Mouse (Mus musculus): ENCODE measurements around the gene Kdelr2.
"Not testable (repeated sequence)": the region's sequence is repeated elsewhere in the genome, so short reads cannot be mapped to it uniquely, and the experiment has no call there.

Kdelr2 gene

GRCm38 (mm10) chr5:143403221-143404147, at the start of gene Kdelr2:
Kdelr2 (plus strand) TSS chr5:143403838.
- peak; percentile 95 for DNase-seq (ENCODE audit: low spot score)

DNA sequence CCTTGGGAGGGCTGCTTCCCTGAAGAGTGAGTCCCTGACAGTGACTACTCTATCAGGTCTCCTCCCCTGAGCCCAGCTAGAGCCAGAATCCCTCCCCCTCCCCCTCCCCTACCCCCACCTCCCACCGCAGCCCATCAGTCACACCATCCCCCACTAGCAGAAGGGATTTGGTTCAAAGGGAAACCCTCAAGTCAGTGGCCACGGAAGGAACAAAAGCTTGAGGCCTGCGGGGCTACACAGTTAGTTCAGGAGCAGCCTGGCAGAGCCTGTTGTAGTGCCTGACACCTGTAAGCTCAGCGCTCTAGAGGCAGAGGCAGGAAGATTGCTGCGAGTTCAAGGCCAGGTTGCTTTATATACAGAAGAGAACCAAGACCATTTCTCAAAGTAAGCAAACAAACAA, 47.6 kb upstream of the Kdelr2 start:
- no peak for DNase-seq (ENCODE audit: low spot score)

- DNase-seq (ENCODE audit: low spot score) = peak; percentile 63
These were observed 46.8 kb upstream of the Kdelr2 start, which contains the start of gene Grid2ip for GRCm38 (mm10) chr5:143356686-143357388. Grid2ip (plus strand) TSS chr5:143357338.

DNA sequence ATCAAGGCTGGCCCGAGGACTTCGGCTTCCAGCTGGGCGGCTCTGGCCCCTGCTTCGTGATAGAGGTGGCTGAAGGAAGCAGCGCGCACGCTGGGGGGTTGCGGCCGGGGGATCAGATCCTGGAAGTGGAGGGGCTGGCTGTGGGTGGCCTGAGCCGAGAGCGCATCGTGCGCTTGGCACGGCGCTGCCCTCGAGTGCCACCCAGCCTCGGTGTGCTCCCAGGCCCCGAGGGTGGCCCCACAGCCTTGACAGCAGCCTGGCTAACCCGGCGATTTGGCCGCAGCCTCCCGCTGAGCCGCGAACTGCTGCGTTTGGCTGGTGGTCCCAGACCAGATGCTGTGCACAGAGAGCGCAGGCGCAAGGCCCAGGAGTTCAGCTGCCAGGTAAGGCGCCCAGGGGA, 46.1 kb upstream of the Kdelr2 start:
- DNase-seq (ENCODE audit: low spot score) = peak; percentile 31

GRCm38 (mm10) chr5:143359263-143359662, 44.4 kb upstream of the Kdelr2 start:
- no peak for DNase-seq (ENCODE audit: low spot score)

GRCm38 (mm10) chr5:143360000-143360399, 43.6 kb upstream of the Kdelr2 start:
- peak; percentile 61 for DNase-seq (ENCODE audit: low spot score)

GRCm38 (mm10) chr5:143361428-143361827, 42.2 kb upstream of the Kdelr2 start:
- DNase-seq (ENCODE audit: low spot score) = no peak

DNA sequence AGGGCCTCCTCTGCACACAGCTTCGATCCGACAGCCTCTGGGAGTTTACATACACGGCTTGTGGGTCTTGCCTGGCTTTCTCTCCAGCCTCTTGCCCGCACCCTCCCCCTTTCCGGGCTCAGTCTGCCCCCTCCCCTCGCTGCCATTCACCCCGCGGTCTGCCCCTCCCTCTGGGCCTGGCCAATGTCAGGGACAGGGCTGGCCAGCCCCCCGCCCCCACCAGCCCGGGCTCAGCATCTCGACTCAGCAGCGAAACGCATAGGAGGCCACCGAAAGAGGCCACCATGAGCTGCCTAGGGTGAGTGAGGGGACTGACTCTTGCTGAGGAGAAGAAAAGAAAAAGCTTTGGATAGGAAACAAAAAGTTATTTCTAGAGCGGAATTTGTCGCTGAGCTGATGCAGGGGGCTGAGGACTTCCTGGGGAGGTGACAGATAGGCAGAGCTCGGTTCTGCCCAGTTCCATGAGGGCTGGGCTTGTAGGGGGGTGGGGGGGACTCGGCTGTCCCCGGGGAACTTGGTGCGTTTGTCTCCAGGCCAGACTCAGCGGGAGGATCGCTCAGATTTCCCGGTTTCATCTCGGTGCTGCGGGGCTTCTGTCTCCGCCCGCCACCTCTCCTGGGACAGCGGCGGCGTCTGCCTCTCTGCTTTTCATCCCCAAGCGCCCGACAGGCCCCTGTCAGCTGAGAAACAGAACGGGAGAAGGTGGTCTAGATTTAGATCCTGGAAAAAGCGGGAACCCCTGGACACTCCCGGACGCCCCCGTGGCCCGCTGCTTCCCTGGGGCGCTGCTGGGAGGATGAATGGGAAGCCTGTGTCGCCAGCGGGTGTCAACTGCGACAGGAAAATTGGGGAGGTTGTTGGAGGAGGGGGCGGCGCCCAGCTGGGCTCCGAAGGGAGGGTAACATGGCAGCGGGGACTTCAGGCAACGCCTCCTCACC, 39.7 kb upstream of the Kdelr2 start:
- DNase-seq (ENCODE audit: low spot score) = peak; percentile 79

GRCm38 (mm10) chr5:143367931-143368330, 35.7 kb upstream of the Kdelr2 start:
- DNase-seq (ENCODE audit: low spot score) = no peak

DNA sequence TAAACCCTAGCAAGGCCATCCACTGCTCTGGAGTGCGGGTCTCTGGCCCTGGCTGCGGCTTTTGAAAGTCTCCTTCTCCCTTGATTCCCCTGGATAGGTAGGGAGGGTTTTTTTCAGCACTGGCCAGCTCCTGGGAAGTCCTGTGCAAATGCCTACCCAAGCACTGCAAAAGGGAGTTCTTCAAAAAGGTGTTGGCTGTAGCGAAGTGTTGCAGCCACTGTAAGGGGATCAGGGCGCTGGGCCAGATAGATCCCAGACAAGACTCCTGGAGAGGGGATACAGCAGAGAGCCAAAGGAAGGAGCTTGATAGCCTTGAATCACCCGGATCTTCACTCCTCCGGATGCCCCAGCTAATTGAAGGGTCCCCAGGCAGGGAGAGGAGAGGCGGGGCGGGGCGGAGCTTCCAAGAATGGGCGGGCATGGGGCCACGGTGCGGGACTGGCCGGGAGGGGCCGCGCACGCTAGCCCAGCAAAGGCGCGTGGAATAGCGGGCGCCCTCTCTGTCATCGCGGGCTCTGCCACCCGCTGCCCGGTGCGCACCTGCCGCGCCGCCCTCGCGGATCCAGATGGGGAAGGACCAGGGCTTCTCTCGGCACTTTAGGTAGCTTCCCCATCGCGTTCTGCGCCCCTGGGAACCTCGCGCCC, 33.9 kb upstream of the Kdelr2 start:
- no peak for DNase-seq (ENCODE audit: low spot score)

DNA sequence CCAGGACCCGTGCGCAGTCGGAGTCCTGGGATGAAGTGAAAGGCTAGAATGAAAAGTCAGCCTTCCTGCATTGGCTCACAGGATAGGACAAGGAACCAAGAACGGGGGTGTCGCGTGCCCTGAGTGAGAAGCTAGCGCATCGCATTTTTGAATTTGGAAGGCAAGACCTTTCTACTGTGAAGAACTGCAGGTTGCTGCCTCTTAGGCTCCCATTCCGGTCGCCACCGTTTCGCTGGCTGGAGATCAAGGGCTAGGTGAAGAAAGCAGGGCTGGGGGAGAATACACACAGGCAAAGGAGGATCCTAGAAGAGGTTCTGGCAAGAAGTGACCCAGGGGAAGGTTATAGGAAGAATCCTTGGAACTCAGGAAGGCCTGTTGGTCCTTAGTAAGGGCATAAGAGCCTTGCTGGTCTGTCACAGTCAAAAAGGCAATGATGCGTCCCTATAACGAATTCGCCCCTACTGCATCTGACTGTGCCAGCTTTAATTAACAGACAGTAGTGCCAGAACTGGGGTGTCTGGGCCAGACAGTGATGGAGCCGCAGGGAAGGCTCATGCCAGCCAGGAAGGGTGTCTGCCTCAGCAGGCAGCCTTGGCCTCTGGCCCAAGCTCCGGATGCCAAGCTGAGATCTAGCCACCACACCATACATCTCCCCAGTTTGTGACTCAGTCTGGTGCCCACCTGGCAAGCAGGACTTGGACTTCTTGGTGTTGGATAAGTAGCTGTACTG, 33.1 kb upstream of the Kdelr2 start:
- DNase-seq (ENCODE audit: low spot score) = no peak

- no peak for DNase-seq (ENCODE audit: low spot score)
These were observed 32.5 kb upstream of the Kdelr2 start for GRCm38 (mm10) chr5:143371146-143371510.

DNA sequence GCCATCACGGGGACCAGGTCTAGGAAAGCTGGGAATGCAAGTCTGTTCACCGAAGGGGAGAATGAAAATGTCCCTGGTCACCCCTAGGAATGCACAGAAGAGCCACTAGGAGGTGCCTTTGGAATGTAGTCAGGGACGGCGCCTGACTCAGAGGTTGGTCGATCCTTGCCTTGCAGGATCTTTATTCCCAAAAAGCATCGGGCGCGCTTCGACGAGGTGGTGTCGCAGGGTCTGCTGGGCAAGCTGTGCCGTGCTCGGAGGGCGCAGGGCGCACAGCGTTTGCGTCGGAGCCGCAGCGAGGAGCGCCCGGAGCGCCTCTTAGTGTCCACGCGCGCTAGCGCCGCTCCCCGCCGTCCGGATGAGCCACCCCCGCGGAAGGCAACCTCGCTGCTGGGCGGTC, 30.8 kb upstream of the Kdelr2 start:
- peak; percentile 66 for DNase-seq (ENCODE audit: low spot score)

GRCm38 (mm10) chr5:143375242-143375641, 28.4 kb upstream of the Kdelr2 start:
- peak; percentile 85 for DNase-seq (ENCODE audit: low spot score)

- DNase-seq (ENCODE audit: low spot score) = no peak
These were observed 27.5 kb upstream of the Kdelr2 start for GRCm38 (mm10) chr5:143376156-143376555.

- DNase-seq (ENCODE audit: low spot score) = peak; percentile 40
These were observed 16.6 kb upstream of the Kdelr2 start for GRCm38 (mm10) chr5:143386797-143387621.

GRCm38 (mm10) chr5:143394184-143394583, 9.5 kb upstream of the Kdelr2 start:
- no peak for DNase-seq (ENCODE audit: low spot score)

- DNase-seq (ENCODE audit: low spot score) = not testable (repeated sequence)
These were observed 8.7 kb upstream of the Kdelr2 start for GRCm38 (mm10) chr5:143394966-143395365.

- DNase-seq (ENCODE audit: low spot score) = peak; percentile 46
These were observed 8.0 kb upstream of the Kdelr2 start for GRCm38 (mm10) chr5:143395649-143396048.

DNA sequence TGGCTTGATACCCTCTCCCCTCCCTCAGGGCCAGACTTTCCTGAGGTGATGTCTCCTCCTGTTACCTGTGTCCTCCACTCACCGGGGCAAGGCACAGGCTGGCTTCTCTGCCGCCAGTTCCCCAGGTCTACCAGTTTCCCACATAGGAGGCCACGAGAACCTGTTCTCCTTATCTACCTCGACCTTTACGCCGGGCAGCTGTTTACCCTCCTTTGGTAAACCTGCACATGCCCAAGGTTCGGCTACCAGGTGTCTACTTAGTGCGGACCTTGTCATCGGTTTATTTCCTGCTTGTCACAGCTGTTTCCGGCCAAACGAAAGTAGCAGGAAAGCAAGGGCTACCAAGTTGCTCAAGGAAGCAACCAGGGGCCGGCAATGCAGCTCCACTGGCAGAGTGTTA, 3.1 kb upstream of the Kdelr2 start:
- DNase-seq (ENCODE audit: low spot score) = no peak

All from retina, embryonic 14.5 days (tissue).